Mouse (Mus musculus) midbrain, embryonic 11.5 days (tissue): ENCODE results near the gene Tmem209. TPM values are rescaled to one million over a fixed set of nuclear protein-coding genes. Genes with fewer than 3 reads are reported as not detected.
A peak's percentile ranks its signal among the peaks of the same experiment; 100 is the strongest.

Experiments used
- ATAC-seq: fragments of 200-750 bp; cut with Nextera tagmentation; 2 replicates; pipeline ENCODE4 v1.8.0; 2017; ENCODE audit warnings: moderate TSS enrichment, moderate library complexity; ENCODE audit not compliant: low FRiP score
- DNase-seq: peaks from one replicate; pipeline ENCODE4 v3.0.0; 2015; ENCODE audit warnings: low spot score; ENCODE audit errors: missing footprints
- H3K27ac ChIP-seq: fragments of 300-500 bp; sonication (generic); 2 replicates; pipeline ENCODE4 v1.5.1; 2014; ENCODE audit warnings: low read depth, low read length
- H3K27me3 ChIP-seq: fragments of 300-500 bp; sonication (generic); 2 replicates; pipeline ENCODE4 v1.6.1; 2014; ENCODE audit warnings: mild to moderate bottlenecking, low read length, moderate library complexity, mixed read lengths; ENCODE audit not compliant: control insufficient read depth, insufficient read depth
- H3K36me3 ChIP-seq: fragments of 300-500 bp; sonication (generic); 2 replicates; pipeline ENCODE4 v1.6.1; 2014; ENCODE audit warnings: mild to moderate bottlenecking, low read length, moderate library complexity, mixed read lengths; ENCODE audit not compliant: control insufficient read depth, insufficient read depth
- H3K4me1 ChIP-seq: fragments of 300-500 bp; sonication (generic); 2 replicates; pipeline ENCODE4 v1.6.1; 2014; ENCODE audit warnings: low read length; ENCODE audit not compliant: control insufficient read depth, insufficient read depth
- H3K4me2 ChIP-seq: fragments of 300-500 bp; sonication (generic); 2 replicates; pipeline ENCODE4 v1.6.1; 2014; ENCODE audit warnings: mild to moderate bottlenecking, moderate library complexity
- H3K4me3 ChIP-seq: fragments of 300-500 bp; sonication (generic); 2 replicates; pipeline ENCODE4 v1.5.1; 2014; ENCODE audit warnings: low read depth, low read length
- H3K9ac ChIP-seq: fragments of 300-500 bp; sonication (generic); 2 replicates; pipeline ENCODE4 v1.6.1; 2014; ENCODE audit warnings: low read length
- H3K9me3 ChIP-seq: fragments of 300-500 bp; sonication (generic); 2 replicates; pipeline ENCODE4 v1.6.1; 2016; ENCODE audit warnings: low read length; ENCODE audit not compliant: control insufficient read depth
- WGBS: fragments of 180-500 bp; shearing (Covaris S2); extraction: QIAGEN DNeasy Blood & Tissue Kit; methylation state at CpG from one replicate; pipeline ENCODE4 v1.1.7; 2014; 5-methylcytosine and 5-hydroxymethylcytosine counted together
- polyA plus RNA-seq: library from polyadenylated mRNA; unstranded; fragments of >200 nt; fragmentation: Nextera tagmentation; extraction: Ambion mirVana; gene quantifications from 2 replicates; pipeline ENCODE4 v1.2.1, GENCODE M21; 2014

Gene Tmem209
- polyA plus RNA-seq, 1 experiment from 2014 or later: 46.0 TPM

DNA sequence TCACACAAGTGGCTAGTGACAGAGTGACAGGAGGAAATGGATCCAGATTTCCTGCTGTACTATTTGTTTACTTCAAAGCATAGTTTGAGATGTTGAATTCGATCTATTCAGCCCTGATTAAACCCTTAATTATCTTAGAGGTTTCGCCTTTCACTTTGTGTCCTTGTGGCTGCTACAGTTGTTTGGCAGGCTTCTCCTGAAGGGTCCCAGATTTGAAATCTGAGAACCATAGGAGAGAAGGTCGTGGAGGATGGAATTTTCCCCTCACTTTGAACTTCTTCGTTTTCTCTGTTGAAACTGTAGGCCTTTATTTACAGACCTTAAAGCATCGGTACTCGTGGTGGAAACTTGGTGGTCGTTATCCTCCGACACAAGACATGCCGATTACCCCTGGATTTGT lies 4.7 kb upstream of the Tmem209 start:
- ATAC-seq: no peak
- Histone ChIP-seq H3K4me2 (no peak overlapping the region), H3K9ac (no peak overlapping the region), H3K9me3 (no peaks in the 10 kb centered on the region), H3K27me3 (no peaks in the 10 kb centered on the region), H3K4me3 (no peak overlapping the region), H3K36me3 (no peaks in the 10 kb centered on the region), H3K4me1 (peaks cover 9% of the 10 kb centered on the region), H3K27ac (no peak overlapping the region)
- no peak for DNase-seq
- WGBS: 21% methylated on average over 9 of the region's 9 CpGs

- H3K4me3 ChIP-seq: 0 out of 2 replicates have a peak overlapping the region, but pooled peaks have one; percentile 11
- ATAC-seq (0 out of 2 replicates have a peak, but pooled peaks have one; percentile 6), DNase-seq (no peak)
- peaks cover 13% of the 10 kb centered on the region for H3K4me1 ChIP-seq
- peak overlapping the region; percentile 42; the same call in 1 of the 2 replicates for H3K4me2 ChIP-seq
- no peaks in the 10 kb centered on the region for H3K27me3 ChIP-seq
- H3K27ac ChIP-seq: peak overlapping the region; percentile 83
- WGBS: 55% methylated on average over 5 of the region's 5 CpGs
- peak overlapping the region; percentile 67 for H3K9ac ChIP-seq
- H3K36me3 ChIP-seq: 0 out of 2 replicates have a peak, but pooled peaks cover 4% of the 10 kb centered on the region
- H3K9me3 ChIP-seq: no peaks in the 10 kb centered on the region
Measured at GRCm38 (mm10) chr6:30510291-30510690, 708 bp upstream of the Tmem209 start.

- H3K27me3 ChIP-seq: no peaks in the 10 kb centered on the region
- H3K4me3 ChIP-seq: peak overlapping the region; percentile 51
- DNase-seq (peak; percentile 87), ATAC-seq (no peak)
- H3K4me2 ChIP-seq: peak overlapping the region; percentile 67
- H3K9ac ChIP-seq: peak overlapping the region; percentile 86
- peak overlapping the region; percentile 93 for H3K27ac ChIP-seq
- H3K9me3 ChIP-seq: no peaks in the 10 kb centered on the region
- peaks cover 10% of the 10 kb centered on the region for H3K4me1 ChIP-seq
- H3K36me3 ChIP-seq: 0 out of 2 replicates have a peak, but pooled peaks cover 4% of the 10 kb centered on the region
- WGBS: 3% methylated on average over 2 of the region's 2 CpGs
Measured at GRCm38 (mm10) chr6:30508824-30509223, 759 bp downstream of the Tmem209 start.

- no peak overlapping the region for H3K4me2 ChIP-seq
- no peak for ATAC-seq
- no peak overlapping the region for H3K4me3 ChIP-seq
- no peaks in the 10 kb centered on the region for H3K4me1 ChIP-seq
- no peak overlapping the region for H3K9ac ChIP-seq
- H3K27me3 ChIP-seq: no peaks in the 10 kb centered on the region
- WGBS: 89% methylated on average over 3 of the region's 3 CpGs
- DNase-seq: no peak
- H3K36me3 ChIP-seq: peaks cover 11% of the 10 kb centered on the region; the same call in 1 of the 2 replicates
- no peak overlapping the region for H3K27ac ChIP-seq
- no peaks in the 10 kb centered on the region for H3K9me3 ChIP-seq
Measured at GRCm38 (mm10) chr6:30499049-30499448, 10.5 kb downstream of the Tmem209 start.

- 90% methylated on average over 6 of the region's 6 CpGs for WGBS
- Histone ChIP-seq H3K36me3 (peaks cover 18% of the 10 kb centered on the region), H3K9me3 (no peaks in the 10 kb centered on the region)
Measured at GRCm38 (mm10) chr6:30486504-30486903, 23.1 kb downstream of the Tmem209 start.

DNA sequence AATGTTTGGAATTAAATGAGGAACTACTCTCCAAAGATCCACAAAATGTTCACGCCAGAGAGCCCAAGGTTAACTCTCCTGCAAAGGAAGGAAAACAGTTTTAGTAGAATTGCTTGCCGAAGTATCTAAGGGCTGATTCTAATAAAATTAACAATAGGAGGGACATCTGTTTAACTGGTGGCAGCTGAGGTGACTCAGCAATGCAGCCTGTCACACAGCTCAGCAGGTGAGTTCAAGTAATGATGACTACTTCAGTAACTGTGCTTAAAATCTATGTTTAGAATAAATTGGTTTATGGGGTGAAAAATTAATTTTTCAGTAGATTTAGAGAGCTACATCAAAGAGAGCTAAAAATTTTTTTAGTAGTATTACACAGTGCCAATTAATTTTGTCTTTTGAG lies 26.7 kb downstream of the Tmem209 start:
- Histone ChIP-seq H3K4me1 (no peaks in the 10 kb centered on the region), H3K4me2 (no peak overlapping the region), H3K27ac (no peak overlapping the region), H3K4me3 (no peak overlapping the region), H3K36me3 (peaks cover 24% of the 10 kb centered on the region), H3K9ac (no peak overlapping the region), H3K27me3 (no peaks in the 10 kb centered on the region), H3K9me3 (no peaks in the 10 kb centered on the region)
- DNase-seq (no peak), ATAC-seq (no peak)
- 86% methylated on average over 2 of the region's 2 CpGs for WGBS

More at GRCm38 (mm10) chr6:30486504-30486903, 23.1 kb downstream of the Tmem209 start:
- no peak for DNase-seq
- H3K27me3 ChIP-seq: no peaks in the 10 kb centered on the region
- no peaks in the 10 kb centered on the region for H3K4me1 ChIP-seq
- H3K4me2 ChIP-seq: no peak overlapping the region
- ATAC-seq: no peak
- H3K27ac ChIP-seq: no peak overlapping the region
- H3K4me3 ChIP-seq: no peak overlapping the region
- no peak overlapping the region for H3K9ac ChIP-seq

DNA sequence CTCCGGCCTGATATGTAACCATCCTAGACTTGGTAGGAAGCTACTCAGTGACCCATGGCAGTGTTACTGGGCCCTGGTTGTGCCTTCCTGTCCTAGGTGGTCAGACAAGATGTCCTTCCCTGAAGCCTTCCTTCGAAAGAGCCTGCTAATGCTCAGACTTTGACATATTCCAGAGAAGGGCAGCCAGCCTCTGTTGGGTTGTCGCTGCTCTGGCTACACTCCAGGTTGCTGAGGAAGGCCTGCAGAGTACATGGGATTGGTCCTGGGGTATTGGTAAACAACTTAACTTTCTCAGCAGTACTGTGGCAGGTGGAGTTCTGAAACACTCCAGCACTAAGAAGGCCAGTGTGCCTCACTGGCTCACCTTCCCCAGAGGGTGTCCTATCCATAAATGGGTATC lies 30.2 kb downstream of the Tmem209 start:
- no peak for DNase-seq
- peaks cover 14% of the 10 kb centered on the region for H3K36me3 ChIP-seq
- 97% methylated on average over 3 of the region's 3 CpGs for WGBS
- ATAC-seq: no peak
- no peaks in the 10 kb centered on the region for H3K9me3 ChIP-seq
- H3K9ac ChIP-seq: no peak overlapping the region
- H3K27ac ChIP-seq: no peak overlapping the region
- H3K27me3 ChIP-seq: no peaks in the 10 kb centered on the region
- H3K4me2 ChIP-seq: no peak overlapping the region
- no peak overlapping the region for H3K4me3 ChIP-seq
- no peaks in the 10 kb centered on the region for H3K4me1 ChIP-seq

GRCm38 (mm10) chr6:30477784-30478183 lies 31.8 kb downstream of the Tmem209 start:
- no peak overlapping the region for H3K4me2 ChIP-seq
- ATAC-seq (no peak), DNase-seq (no peak)

DNA sequence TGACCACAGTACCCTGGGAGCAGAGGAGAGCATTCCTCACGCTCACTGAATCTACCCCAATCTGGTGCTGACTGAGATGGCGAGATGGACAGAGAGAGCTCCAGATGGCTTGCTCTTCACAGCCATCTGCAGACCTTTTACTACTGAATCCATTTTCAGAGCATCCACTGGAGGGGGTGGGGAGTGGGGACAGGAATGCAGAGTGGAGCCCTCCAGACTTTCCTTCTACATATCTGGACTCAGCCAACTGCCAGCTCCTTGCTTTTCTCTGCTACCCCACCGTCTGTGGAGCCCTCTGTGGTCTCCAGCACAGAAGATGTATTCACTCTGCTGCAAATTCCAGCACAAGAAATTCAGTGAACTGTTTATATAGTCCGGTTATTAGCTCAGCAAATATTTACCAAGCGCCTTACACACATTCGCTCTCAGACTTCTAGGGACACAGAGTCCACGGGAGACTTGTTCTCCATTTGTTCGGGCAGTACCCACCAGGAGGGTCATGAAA lies 32.3 kb downstream of the Tmem209 start:
- WGBS: 83% methylated on average over 8 of the region's 8 CpGs
- Histone ChIP-seq H3K36me3 (peaks cover 10% of the 10 kb centered on the region), H3K9me3 (no peaks in the 10 kb centered on the region), H3K27me3 (no peaks in the 10 kb centered on the region), H3K4me2 (no peak overlapping the region), H3K4me3 (no peak overlapping the region), H3K9ac (no peak overlapping the region), H3K4me1 (no peaks in the 10 kb centered on the region), H3K27ac (no peak overlapping the region)
- ATAC-seq (no peak), DNase-seq (no peak)

More at GRCm38 (mm10) chr6:30477784-30478183, 31.8 kb downstream of the Tmem209 start:
- 89% methylated on average over 6 of the region's 6 CpGs for WGBS
- no peak overlapping the region for H3K4me3 ChIP-seq
- no peaks in the 10 kb centered on the region for H3K9me3 ChIP-seq
- H3K27ac ChIP-seq: no peak overlapping the region
- H3K36me3 ChIP-seq: peaks cover 10% of the 10 kb centered on the region
- H3K9ac ChIP-seq: no peak overlapping the region
- H3K4me1 ChIP-seq: no peaks in the 10 kb centered on the region
- no peaks in the 10 kb centered on the region for H3K27me3 ChIP-seq
